Mouse (Mus musculus) cerebellum, postnatal 14 days (tissue): ENCODE measurements at regions not wholly inside any gene's neighbourhood (a gene's known extent, or its start where the extent isn't known, plus 50 kb on each side); places are given as distances from the start of the nearest gene placed in this dataset.

ENCODE experiments used
- DNase-seq, 2 experiments: peaks; one replicate each; pipeline ENCODE4 v3.0.0; 2021; ENCODE audit warnings: mixed read lengths in 2 of 2

DNA sequence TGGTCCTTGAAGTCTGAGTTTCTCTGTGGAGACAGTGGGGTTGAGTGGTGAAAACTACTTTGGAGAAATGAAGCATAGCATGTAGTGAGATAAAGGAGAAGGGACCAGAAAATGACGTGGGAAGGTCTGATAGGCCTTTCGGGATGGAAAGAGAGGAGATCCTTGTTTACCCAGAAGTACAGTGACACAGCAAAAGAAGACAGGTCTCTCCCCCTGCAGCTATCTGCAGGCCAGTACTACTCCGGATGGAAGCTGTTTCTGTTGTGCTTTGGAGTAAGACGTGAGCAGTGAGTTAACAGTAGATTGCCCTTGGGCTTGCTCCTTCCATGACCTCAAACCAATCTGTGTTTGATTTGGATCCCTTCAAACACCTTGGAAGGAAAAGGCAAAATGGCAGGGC, 1277.5 kb downstream of the Gsdmc2 start:
- DNase-seq, result no peak

DNA sequence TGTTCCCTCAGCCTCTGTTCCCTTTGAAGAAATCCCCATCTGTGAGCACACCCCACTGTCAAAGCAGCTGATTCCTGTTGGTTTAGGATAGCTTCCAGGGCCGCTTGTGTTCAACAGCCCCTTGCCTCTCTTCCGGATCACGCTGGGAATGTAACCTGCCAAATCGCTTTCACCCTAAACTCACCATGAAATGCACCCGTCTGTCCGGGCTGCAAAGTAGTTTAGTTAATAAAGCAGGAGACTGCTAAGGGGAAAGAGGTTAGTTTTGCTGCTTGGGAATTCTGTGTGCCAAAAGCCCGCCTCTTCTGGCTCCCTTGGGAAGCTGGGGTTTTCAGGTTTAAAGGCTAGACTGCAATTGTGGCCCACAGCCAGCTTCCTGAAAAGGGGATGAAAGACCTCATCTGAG, 1278.9 kb downstream of the Gsdmc2 start:
- peak; percentile 39 to 42 for DNase-seq

DNA sequence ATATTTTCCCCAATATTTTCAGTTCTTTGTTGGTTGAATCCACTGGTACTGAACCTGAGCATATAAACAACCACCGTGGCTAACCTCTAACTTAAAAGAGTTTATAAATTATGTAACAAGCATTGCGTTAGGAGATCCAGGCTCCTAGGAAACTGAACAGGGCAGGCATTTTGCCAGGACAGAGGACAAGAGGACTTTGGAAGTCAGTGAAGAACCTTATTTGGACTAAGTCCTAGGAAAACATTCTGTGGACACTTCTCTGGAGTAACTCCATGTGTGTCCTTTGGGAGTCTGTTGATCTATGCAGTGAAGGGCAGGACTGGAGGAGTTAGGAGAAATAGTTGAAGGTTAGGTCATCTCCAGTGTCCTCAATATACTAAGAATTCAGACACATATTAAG, 1311.7 kb downstream of the Gsdmc2 start:
- peak in 1 of 2 experiments; percentile 5 for DNase-seq

DNA sequence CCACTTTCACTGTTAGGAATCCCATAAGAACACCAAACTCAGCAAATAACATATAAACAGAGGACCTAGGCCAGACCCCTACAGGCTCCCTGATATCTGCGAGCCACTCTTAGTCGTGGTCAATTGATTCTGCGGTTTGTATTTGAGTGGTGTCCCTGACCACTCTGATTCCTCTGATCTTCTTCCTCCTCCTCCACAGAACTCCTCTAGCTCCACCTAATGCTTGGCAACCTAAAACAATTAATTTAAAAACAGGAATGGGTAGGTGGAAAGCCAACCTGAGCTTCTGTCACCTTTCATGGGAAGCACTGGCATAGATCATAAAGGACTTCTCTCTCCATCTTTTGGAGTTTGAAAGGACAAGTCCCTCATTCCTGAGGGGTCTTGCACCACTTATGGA, 1316.0 kb downstream of the Gsdmc2 start:
- DNase-seq, result no peak

DNA sequence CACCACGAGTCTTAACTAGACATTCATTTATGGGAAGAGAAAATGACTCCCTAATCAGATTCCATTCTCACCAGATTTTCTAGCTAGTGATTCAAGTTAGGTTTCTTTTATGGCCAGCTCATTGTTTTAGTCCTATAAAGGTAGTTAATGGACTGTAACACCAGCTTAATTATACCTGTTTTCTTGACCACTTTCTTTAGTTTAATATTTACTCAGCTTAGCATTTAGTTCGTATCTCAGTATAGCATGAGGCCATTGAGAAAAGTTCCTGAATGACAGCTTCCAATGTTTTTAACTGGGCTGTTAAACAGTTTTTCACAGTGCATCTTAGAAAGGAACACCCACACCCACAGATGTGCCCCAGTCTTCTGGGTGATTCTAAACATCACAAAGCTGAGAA, 1320.3 kb downstream of the Gsdmc2 start:
- DNase-seq, result no peak

DNA sequence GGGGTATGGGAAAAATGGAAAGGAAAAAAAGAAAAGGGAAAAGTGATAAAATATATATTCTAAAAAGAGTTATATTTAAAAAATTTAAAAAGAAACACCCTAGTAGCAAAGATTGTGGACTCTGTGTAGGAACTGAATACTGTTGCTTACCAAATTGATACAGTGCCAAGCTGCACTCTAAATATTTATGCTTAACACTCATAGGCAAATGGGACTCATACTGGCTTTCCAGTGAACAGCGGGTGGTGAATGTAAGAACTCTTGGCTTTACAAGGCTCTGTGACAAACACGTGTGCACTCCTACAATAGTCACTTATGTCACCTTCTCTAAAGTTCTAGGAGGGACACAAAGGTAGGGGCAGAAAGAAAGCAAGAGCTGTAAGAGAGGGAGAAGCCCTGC, 1320.8 kb downstream of the Gsdmc2 start:
- DNase-seq, result no peak

DNA sequence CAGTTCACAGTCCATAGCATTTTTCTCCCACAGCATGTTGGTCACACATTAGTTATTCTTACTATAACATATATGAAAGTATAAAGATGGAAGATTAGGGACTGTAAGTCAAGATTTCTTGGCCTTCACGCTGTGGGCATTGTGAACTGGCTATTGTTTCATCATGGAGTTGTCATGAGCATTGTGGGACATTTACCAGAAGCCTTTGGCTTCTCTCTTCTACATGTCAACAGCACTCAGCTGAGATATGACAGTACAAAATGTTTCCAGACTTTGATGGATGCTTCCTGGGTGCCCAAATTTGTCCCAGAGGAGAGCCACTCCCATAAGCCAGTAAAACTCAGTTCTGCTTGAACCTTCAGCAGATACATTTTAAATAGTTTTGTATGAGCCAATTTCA, 1331.5 kb downstream of the Gsdmc2 start:
- no peak for DNase-seq

DNA sequence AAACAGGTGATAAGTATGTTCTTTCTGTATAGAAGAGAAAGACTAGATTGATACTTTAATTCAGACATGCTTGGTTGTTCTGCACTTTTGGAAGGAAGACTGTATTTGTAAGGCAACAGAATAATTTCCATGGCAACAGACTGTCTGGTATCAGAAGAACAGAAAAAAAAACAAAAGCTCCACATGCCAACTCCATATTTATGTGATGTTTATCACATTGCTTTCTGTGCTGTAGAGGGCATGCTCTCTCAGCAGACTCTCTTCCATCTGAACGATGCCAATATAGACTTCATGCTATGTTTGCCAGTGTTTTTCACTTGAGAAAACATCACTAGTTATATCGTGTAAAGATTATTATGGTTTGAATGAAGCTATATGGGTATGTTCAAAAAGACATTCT, 1333.5 kb downstream of the Gsdmc2 start:
- DNase-seq, result no peak

DNA sequence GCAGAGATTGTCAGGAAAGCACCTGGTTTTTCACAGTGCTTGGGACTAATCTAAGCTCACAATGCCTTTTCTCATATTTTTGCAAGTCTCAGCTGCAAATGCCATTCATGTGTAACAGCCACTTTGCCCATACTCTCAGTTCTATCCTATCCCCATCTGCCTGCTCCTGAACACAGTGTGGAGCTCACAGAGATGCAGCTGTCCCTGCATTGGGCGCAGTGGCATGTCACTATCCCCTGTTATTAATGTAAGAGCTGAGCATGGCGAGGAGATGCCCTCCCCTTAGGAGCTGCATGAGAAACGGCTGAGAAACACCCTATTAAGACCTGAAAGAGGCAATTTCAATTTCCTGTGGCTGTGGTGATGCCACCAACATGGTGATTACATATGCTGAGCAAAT, 1341.1 kb downstream of the Gsdmc2 start:
- DNase-seq, result no peak

DNA sequence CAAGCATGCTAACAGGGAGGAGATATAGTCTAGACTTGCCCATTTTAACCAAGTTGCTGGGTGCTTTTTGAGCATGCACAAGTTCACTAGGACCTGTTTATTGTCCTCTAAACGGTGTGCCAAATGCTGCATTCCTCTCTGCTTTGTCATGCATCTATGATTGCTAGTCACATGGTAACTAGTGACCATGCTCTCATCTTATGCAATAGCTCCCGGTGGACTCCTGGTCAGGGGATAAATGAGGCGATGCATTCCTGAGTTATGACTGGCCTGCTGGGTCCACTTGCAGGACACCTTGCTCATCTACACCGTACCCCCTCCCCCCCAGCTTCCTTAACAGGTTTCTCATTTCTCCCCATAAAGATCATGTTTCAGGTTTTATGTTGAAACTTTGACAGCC, 1344.0 kb downstream of the Gsdmc2 start:
- no peak for DNase-seq

DNA sequence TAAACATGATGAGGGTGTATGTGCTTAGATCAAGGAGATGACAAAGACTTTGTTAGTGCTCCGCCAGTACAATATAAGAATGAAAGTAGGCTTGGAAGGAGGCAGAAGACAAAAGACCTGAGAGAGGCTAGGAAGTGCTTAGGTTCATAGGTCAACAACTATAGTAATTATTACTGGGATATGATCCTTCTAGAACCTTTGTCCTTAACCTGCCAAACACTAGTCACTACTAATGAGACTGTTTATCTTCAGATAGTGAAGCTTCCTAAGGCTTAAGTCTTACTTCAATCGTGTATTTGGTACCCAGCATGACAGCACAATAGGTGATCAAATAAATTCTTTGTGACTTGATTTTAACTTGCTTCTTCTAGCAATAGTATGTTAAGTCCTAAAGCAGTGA, 1344.5 kb downstream of the Gsdmc2 start:
- DNase-seq, result no peak

DNA sequence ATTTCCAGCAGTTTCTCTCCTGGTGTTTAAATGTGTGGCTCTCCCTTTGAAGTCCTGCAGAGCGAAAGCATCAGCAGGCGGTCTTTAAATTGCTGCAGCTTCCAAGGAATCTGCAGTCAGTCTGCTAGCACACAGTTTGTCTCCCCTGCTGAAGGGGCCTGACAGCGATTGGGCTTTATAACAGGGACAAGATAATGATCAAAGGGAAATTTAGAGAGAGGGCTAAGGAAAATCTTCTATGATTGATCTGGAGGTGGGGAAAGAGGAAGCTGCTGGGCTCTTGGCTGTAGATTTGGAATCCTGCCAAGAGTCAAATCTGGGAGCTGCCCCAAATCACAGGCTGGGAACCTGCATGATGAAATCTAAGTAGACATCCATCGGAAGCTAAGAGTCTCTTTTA, 1348.8 kb downstream of the Gsdmc2 start:
- peak; percentile 53 to 57 for DNase-seq

DNA sequence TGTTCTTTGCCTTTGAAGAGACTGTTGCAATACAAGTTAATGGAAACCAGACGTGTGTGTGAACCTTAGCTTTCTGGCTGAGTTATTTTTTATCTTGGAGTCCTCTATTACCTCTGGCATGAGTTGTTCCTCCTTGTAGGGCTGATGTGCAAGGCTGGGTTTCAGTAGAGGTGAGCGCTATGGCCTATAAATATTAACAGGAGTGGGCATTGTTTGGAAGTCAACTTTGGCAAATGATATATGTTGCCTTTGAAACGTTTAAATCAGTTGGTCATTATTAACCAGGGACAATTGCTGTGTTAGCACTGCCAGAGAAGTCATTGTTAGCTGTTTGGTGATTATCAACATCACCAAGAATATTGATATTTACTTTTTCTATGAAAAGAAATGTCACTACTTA, 1352.6 kb downstream of the Gsdmc2 start:
- no peak for DNase-seq

DNA sequence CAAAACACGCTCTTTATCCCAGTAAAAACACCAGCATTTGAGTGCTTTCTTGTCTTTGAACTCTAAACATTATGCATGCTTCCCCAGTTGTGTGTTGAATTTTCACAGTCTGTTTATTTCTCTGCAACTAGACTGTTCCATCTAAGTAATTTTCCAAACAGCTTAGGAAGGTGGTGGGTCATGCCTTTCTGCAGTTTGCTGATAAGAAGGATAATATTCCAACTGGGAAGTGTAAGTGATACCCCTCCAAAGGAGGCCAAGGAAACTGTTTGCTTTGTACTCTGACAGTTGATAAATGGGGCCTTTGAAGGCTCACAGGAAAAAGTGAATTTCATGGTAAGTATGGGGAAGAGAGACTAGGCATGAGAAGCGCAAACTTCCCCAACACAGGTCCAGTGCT, 1354.4 kb downstream of the Gsdmc2 start:
- no peak for DNase-seq

DNA sequence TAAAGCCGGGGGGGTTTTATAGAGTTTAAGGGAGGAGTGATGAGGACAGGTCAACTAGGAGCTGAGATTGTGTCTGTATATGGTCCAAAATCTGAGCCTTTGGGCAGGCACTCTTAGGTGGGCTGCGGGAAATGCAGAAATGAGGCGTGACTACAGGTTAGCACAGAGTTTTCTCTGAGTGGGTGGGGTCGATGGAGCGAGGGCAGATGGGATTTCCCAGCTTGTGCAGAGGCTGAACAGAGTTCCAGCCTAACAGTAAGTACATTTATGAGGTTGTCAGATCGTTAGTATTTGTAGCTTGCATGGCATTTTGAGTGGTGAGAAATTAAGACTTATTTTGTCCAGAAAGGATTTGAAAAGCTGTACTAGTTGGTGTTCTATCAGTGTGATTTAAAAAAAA, 1358.4 kb downstream of the Gsdmc2 start:
- DNase-seq, result no peak

DNA sequence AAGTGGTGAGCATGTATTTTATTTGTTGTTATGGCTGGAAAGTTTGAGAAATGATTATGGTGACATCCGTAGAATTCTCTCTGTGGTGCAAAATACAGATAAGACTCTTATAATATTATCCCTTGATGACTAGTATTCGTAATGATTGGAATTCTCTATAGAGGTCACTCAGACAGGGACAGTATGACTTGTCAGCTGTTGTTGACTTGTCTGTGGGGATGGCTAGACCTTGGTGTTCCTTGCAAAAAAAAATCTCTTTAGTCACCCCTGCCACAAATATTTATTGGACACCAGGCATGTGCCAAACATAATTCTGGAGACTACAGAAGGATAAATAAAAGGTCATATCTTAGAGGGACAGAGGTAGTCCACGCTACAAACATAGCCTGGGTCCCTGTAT, 1360.6 kb downstream of the Gsdmc2 start:
- no peak for DNase-seq

DNA sequence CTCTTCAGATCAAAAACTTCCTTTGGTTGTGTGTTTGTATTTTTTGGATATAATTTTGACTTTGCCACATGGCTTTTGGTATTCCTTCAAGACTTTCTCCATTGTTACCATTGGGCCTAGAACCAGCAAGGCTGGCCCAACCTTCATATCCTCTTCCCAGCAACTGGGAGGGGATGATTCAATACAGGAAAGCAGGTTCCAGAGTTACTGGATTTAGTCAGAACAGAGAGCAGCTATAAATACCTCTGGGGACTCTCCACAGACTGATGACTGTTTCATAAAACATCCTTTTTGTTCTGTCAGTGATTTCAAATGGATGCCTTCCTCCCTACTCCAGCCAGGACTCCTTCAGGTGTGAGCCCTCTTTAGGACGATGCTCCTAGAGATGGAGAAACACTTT, 1361.4 kb downstream of the Gsdmc2 start:
- DNase-seq, result no peak

DNA sequence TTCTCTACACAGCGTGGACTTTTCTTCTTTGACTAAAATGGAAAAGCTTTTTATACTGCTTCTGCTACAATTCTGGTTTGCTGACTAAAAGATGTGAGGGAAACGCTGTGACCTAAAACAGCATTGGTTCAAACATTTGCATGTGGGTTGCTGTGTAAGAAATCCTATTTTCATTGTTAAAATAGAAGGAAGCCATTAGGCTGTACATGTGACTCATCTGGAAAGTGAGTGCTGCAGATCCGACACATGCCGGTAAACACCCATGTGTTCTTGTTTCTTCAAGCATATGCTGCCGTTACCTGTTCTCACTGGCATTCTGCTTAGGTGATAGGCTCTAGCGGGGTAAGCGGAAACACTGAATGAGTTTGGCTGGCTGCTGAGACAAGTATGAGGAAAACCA, 1362.6 kb downstream of the Gsdmc2 start:
- DNase-seq, result no peak

DNA sequence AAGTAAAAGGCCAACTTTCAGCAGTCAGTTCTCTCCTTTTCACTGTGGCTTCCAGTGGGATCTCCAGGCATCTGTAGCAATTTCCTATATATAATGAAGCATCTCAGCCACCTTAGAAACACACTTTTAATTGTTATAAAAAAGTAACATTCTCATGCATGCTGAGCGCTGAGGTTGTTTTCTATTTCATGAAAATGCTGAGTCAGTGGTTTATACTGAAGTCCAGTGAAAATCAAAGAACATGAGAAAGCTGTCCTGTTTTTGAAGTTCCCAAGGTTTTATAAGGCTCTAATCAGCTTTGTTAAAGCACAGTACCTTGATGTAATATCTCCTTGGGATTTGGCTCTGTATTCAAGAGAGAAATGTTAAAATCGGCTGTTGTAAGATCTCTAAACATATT, 1367.2 kb downstream of the Gsdmc2 start:
- DNase-seq, result no peak

DNA sequence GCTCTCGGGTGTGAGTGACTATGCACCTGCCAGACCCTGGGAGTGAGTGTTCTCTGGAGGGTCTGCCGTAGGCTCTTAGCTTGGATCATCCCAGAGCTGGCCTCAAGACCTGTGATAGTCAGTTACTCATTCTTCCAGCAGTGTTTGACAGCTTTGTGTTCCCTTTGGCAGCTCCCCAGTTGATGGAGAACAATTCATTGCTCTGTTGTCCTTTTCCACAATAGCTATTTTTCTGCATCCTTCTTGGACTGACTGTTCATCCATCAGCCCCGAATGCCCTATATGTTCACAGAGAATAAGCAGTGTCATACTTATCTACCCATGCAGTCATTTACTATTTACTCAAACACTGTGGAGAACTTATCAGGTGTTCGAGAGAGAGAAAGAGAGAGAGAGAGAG, 1368.5 kb downstream of the Gsdmc2 start:
- DNase-seq, result no peak

DNA sequence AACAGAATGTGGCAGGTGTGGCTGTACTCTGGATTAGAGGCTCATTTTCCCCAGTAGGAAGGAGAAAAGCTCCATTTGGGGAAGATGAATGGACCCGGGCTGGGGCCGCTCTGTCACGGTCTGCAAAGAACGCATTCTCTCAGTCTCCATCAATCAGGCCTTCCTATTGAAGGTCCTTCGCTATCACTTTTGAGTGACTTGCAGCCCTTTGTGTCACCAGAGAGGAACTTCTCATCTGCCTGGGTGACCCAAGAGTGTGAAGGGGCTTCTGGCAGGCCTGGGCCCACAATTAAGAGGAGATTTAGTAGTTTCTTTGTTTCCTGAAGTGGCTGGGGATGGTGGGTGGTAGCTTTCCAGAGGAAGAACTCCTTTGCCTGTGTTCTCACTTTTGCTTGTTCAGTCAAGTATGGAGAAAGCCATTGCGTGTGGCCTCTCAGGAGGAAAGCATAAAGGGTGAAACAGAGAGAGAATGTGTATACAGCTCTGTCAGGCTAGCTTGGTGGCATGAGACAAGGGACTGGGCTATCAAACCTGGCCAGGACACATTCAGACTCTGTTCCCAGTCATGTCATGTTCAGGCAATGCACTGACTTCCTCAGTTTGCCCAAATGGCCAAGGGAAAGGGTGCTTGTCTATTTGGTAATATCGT, 1374.2 kb downstream of the Gsdmc2 start:
- no peak for DNase-seq

DNA sequence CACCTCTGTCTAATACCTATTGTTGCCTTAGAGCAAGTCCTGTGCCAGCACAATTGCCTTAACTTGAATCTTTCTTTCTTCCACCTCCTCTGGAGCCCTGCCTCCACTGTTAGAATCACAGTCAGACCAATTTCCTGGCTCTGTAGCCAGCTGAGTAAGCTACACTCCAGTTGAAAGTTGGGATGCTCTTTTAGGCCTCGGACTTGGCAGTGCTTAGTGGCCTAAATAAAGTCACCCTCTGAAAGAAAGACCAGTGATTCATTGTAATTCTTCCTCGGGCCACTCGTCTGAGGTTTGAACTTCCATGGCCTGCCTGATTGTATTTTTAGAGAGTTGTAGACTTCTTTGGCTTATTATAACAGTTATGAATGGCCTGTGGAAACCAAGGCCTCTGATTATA, 1376.9 kb downstream of the Gsdmc2 start:
- no peak for DNase-seq

DNA sequence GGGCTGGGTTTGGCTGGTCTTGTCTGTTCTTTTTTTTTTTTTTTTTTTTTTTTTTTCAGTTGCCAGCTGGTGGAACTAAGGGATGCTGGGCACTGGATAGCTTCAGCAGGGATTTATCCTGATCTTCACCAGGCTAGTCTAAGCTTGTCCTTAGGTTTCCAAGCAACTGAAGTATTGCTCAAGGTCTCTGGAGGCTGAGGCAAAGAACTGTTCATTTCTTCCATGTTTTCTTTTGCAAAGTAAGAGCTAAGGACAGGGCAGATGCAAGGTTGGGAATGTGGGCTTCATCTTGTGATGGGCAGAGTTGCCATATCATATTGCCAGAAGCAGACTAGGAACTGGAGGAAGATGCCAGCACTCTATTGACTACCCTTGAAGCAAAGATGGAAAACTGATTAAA, 1378.1 kb downstream of the Gsdmc2 start:
- no peak for DNase-seq

DNA sequence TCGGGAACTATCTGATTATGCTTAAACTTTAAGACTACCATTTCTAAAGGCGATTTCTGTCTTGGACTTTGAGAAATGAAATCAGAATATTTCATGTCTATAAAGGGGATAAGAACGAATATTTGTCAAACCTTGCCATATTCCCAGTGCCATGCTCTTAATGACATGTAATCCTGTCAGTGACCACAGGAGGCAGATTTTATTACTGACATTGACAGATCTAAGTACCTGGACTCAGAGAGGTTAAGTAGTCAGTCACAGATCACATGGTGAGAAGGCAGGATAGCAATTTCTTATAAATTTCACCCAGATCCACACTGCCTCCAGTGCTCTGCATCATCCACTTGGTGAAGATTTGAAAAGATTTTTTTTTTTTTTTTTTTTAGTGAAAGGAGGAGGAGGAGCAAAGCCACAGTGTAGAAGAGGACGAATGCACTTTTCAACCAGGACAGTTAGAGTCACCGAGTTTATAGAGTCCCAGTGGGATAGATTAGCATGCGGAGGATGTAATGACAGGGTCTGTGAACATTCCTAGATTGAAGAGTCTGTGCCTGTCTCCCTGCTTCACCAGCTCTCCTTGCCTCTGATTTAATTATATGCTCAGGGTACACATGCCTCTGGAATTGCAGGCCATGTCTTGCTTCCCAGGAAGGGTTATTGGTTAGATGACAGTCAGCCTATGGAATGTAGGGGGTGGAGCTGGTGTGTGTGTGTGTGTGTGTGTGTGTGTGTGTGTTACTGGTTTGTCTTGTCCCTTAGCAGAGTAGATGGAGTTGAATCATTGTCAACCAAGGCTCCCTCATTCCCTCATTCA, 1379.7 kb downstream of the Gsdmc2 start:
- DNase-seq, result no peak

DNA sequence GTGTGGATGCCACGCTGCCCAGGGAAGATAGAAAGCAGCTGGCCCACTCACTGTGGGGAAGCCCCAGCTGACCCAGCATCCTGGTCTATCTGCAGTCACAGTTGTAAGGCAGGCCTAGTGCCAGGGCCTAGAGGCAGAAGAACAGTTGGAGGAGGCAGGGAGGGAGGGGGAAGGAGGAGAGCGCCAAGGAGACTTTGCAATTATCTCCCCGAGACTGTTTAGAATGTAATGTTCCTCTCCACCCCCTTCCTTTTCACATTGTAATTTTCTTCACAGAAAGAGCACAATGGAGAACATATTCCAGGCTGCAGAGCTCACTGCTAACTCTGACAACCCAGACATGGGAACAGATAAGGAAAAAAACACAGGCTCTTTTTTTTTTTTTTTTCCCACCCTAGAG, 1382.3 kb downstream of the Gsdmc2 start:
- DNase-seq, result peak; percentile 83
